Mouse (Mus musculus): ENCODE measurements around the gene Zmym4.

DNA sequence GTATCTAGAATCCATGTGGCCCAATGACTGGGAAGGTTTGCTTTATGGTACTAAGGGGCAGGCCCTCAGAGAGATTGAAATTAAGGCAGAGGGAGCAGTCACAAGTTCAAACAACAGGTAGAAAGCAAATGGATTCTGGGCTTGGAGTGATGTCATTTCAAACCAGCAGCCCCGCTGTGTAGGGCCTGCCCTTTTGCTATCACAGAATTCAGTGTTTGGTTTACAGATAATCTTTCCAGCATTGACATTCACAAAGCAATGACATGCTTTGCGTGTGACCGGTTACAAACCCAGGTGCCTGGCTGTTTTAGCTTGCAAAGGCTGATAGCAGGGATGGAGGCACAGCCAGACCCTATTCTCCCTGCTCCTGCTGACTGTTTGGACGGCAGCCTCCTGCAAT is 122.3 kb downstream of the Zmym4 start:
- TF ChIP-seq HCFC1 (IDR thresholded peaks at IDR 0.05; ENCODE audit: low read depth, low read length) (no peak), CHD2 (IDR thresholded peaks at IDR 0.05; ENCODE audit: low read length) (no peak), POLR2A (IDR thresholded peaks at IDR 0.05; ENCODE audit: control insufficient read depth in 1 of 2, insufficient read depth in 1 of 2, low read depth in 1 of 2, low read length in 2 of 2, poor library complexity in 1 of 2) (no peak), USF2 (IDR thresholded peaks at IDR 0.05; ENCODE audit: borderline replicate concordance in 1 of 2, insufficient read depth in 1 of 2, low read depth in 1 of 2, low read length in 2 of 2) (no peak)
